Mouse (Mus musculus) intestine, embryonic 16.5 days (tissue): ENCODE results near the gene Tspan11. TPM values are rescaled to one million over a fixed set of nuclear protein-coding genes. Genes with fewer than 3 reads are reported as not detected.

Experiments
- ATAC-seq: fragments of 200-750 bp; cut with Nextera tagmentation; 2 replicates; pipeline ENCODE4 v1.8.0; 2017; ENCODE audit warnings: moderate TSS enrichment, moderate library complexity
- H3K27ac ChIP-seq: fragments of 300-500 bp; sonication (generic); 2 replicates; pipeline ENCODE4 v1.5.1; 2014; ENCODE audit warnings: mild to moderate bottlenecking, low read length
- H3K27me3 ChIP-seq: fragments of 300-500 bp; sonication (generic); replicated peaks from 2 replicates; pipeline ENCODE4 v1.6.1; 2014; ENCODE audit warnings: low read length, control low read depth, mixed read lengths; ENCODE audit not compliant: control insufficient read depth, insufficient read depth
- H3K36me3 ChIP-seq: fragments of 300-500 bp; sonication (generic); 2 replicates; pipeline ENCODE4 v1.6.1; 2014; ENCODE audit warnings: low read length, control low read depth; ENCODE audit not compliant: control insufficient read depth, insufficient read depth
- H3K4me1 ChIP-seq: fragments of 300-500 bp; sonication (generic); 2 replicates; pipeline ENCODE4 v1.6.1; 2014; ENCODE audit warnings: low read length, control low read depth, mixed read lengths; ENCODE audit not compliant: control insufficient read depth, insufficient read depth
- H3K4me2 ChIP-seq: fragments of 300-500 bp; sonication (generic); 2 replicates; pipeline ENCODE4 v1.6.1; 2014; ENCODE audit warnings: low read depth, low read length, control low read depth
- H3K4me3 ChIP-seq: fragments of 300-500 bp; sonication (generic); 2 replicates; pipeline ENCODE4 v1.5.1; 2014; ENCODE audit warnings: mild to moderate bottlenecking, low read length
- H3K9ac ChIP-seq: fragments of 300-500 bp; sonication (generic); 2 replicates; pipeline ENCODE4 v1.6.1; 2014; ENCODE audit warnings: low read depth, low read length
- H3K9me3 ChIP-seq: fragments of 300-500 bp; sonication (generic); 2 replicates; pipeline ENCODE4 v1.6.1; 2016; ENCODE audit warnings: low read length, control low read depth; ENCODE audit not compliant: control insufficient read depth
- WGBS: fragments of 180-500 bp; shearing (Covaris S2); extraction: QIAGEN DNeasy Blood & Tissue Kit; methylation state at CpG from one replicate; pipeline ENCODE4 v1.1.7; 2014; 5-methylcytosine and 5-hydroxymethylcytosine counted together
- polyA plus RNA-seq: library from polyadenylated mRNA; unstranded; fragments of >200 nt; fragmentation: Nextera tagmentation; extraction: Ambion mirVana; gene quantifications from 2 replicates; pipeline ENCODE4 v1.2.1, GENCODE M21; 2015

The Tspan11 gene
- polyA plus RNA-seq, 1 experiment from 2014 or later: 2.5 TPM

- Histone ChIP-seq H3K36me3 (no peaks in the 10 kb centered on the region), H3K27ac (no peak overlapping the region), H3K4me1 (no peaks in the 10 kb centered on the region), H3K4me2 (no peak overlapping the region), H3K27me3 (no peaks in the 10 kb centered on the region), H3K9me3 (no peaks in the 10 kb centered on the region), H3K9ac (no peak overlapping the region), H3K4me3 (no peak overlapping the region)
- 79% methylated on average over 6 of the region's 6 CpGs for WGBS
- ATAC-seq: no peak
Measured at GRCm38 (mm10) chr6:127919491-127919890, 32.1 kb downstream of the Tspan11 start.

- Histone ChIP-seq H3K4me1 (no peaks in the 10 kb centered on the region), H3K27me3 (no peaks in the 10 kb centered on the region), H3K4me3 (no peak overlapping the region), H3K36me3 (no peaks in the 10 kb centered on the region), H3K9me3 (no peaks in the 10 kb centered on the region), H3K27ac (no peak overlapping the region), H3K4me2 (no peak overlapping the region), H3K9ac (no peak overlapping the region)
- ATAC-seq: peak; percentile 46; the same call in 1 of the 2 replicates
- WGBS: 8% methylated on average over 8 of the region's 8 CpGs
Measured at GRCm38 (mm10) chr6:127920652-127921051, 33.3 kb downstream of the Tspan11 start.

GRCm38 (mm10) chr6:127921996-127922395, 34.6 kb downstream of the Tspan11 start:
- H3K9ac ChIP-seq: no peak overlapping the region
- H3K4me3 ChIP-seq: no peak overlapping the region
- no peaks in the 10 kb centered on the region for H3K9me3 ChIP-seq
- no peak overlapping the region for H3K27ac ChIP-seq
- H3K4me2 ChIP-seq: no peak overlapping the region
- no peaks in the 10 kb centered on the region for H3K4me1 ChIP-seq
- WGBS: 68% methylated on average over 9 of the region's 9 CpGs
- no peaks in the 10 kb centered on the region for H3K36me3 ChIP-seq
- no peak for ATAC-seq
- no peaks in the 10 kb centered on the region for H3K27me3 ChIP-seq

- H3K27ac ChIP-seq: no peak overlapping the region
- no peaks in the 10 kb centered on the region for H3K27me3 ChIP-seq
- WGBS: 84% methylated on average over 9 of the region's 9 CpGs
- no peaks in the 10 kb centered on the region for H3K9me3 ChIP-seq
- no peaks in the 10 kb centered on the region for H3K36me3 ChIP-seq
- no peak overlapping the region for H3K4me3 ChIP-seq
- H3K9ac ChIP-seq: no peak overlapping the region
- ATAC-seq: no peak
- H3K4me2 ChIP-seq: no peak overlapping the region
- no peaks in the 10 kb centered on the region for H3K4me1 ChIP-seq
Measured at GRCm38 (mm10) chr6:127923296-127923695, 35.9 kb downstream of the Tspan11 start.

GRCm38 (mm10) chr6:127924750-127925149, 37.4 kb downstream of the Tspan11 start:
- no peak overlapping the region for H3K27ac ChIP-seq
- H3K9me3 ChIP-seq: no peaks in the 10 kb centered on the region
- WGBS: 72% methylated on average over 6 of the region's 6 CpGs
- H3K9ac ChIP-seq: no peak overlapping the region
- no peak overlapping the region for H3K4me2 ChIP-seq
- ATAC-seq: no peak
- H3K36me3 ChIP-seq: no peaks in the 10 kb centered on the region
- H3K4me3 ChIP-seq: no peak overlapping the region
- H3K4me1 ChIP-seq: no peaks in the 10 kb centered on the region
- H3K27me3 ChIP-seq: no peaks in the 10 kb centered on the region

- H3K27me3 ChIP-seq: no peaks in the 10 kb centered on the region
- H3K9ac ChIP-seq: no peak overlapping the region
- no peak overlapping the region for H3K4me3 ChIP-seq
- no peaks in the 10 kb centered on the region for H3K4me1 ChIP-seq
- no peaks in the 10 kb centered on the region for H3K9me3 ChIP-seq
- no peak overlapping the region for H3K4me2 ChIP-seq
- 59% methylated on average over 9 of the region's 9 CpGs for WGBS
- H3K27ac ChIP-seq: no peak overlapping the region
- no peaks in the 10 kb centered on the region for H3K36me3 ChIP-seq
- ATAC-seq: no peak
Measured at GRCm38 (mm10) chr6:127925915-127926314, 38.5 kb downstream of the Tspan11 start.

- Histone ChIP-seq H3K9ac (no peak overlapping the region), H3K36me3 (no peaks in the 10 kb centered on the region), H3K4me2 (no peak overlapping the region), H3K27me3 (no peaks in the 10 kb centered on the region), H3K4me3 (no peak overlapping the region), H3K4me1 (peaks cover 10% of the 10 kb centered on the region; the same call in 1 of the 2 replicates), H3K9me3 (no peaks in the 10 kb centered on the region), H3K27ac (no peak overlapping the region)
- WGBS: 88% methylated on average over 5 of the region's 5 CpGs
- ATAC-seq: no peak
Measured at GRCm38 (mm10) chr6:127928682-127929081, 41.3 kb downstream of the Tspan11 start.

- WGBS: 31% methylated on average over 5 of the region's 5 CpGs
- peak; percentile 51 for ATAC-seq
- no peak overlapping the region for H3K9ac ChIP-seq
Measured at GRCm38 (mm10) chr6:127932697-127933096, 45.3 kb downstream of the Tspan11 start.

GRCm38 (mm10) chr6:127933841-127934240, 46.5 kb downstream of the Tspan11 start:
- no peaks in the 10 kb centered on the region for H3K9me3 ChIP-seq
- ATAC-seq: no peak
- H3K9ac ChIP-seq: no peak overlapping the region
- no peak overlapping the region for H3K27ac ChIP-seq
- no peaks in the 10 kb centered on the region for H3K36me3 ChIP-seq
- H3K27me3 ChIP-seq: no peaks in the 10 kb centered on the region
- WGBS: 90% methylated on average over 5 of the region's 5 CpGs
- H3K4me3 ChIP-seq: no peak overlapping the region
- no peak overlapping the region for H3K4me2 ChIP-seq
- H3K4me1 ChIP-seq: peaks cover 10% of the 10 kb centered on the region; the same call in 1 of the 2 replicates

More at GRCm38 (mm10) chr6:127932697-127933096, 45.3 kb downstream of the Tspan11 start:
- Histone ChIP-seq H3K36me3 (no peaks in the 10 kb centered on the region), H3K27me3 (no peaks in the 10 kb centered on the region), H3K4me2 (no peak overlapping the region), H3K4me1 (peaks cover 10% of the 10 kb centered on the region; the same call in 1 of the 2 replicates), H3K27ac (no peak overlapping the region), H3K4me3 (no peak overlapping the region), H3K9me3 (no peaks in the 10 kb centered on the region)

GRCm38 (mm10) chr6:127935105-127935504, 47.7 kb downstream of the Tspan11 start:
- H3K9me3 ChIP-seq: no peaks in the 10 kb centered on the region

More at GRCm38 (mm10) chr6:127935105-127935504, 47.7 kb downstream of the Tspan11 start:
- 71% methylated on average over 3 of the region's 3 CpGs for WGBS
- Histone ChIP-seq H3K27ac (no peak overlapping the region), H3K9ac (no peak overlapping the region), H3K4me3 (no peak overlapping the region), H3K4me1 (peaks cover 10% of the 10 kb centered on the region; the same call in 1 of the 2 replicates), H3K36me3 (no peaks in the 10 kb centered on the region), H3K4me2 (no peak overlapping the region), H3K27me3 (no peaks in the 10 kb centered on the region)
- peak; percentile 63 for ATAC-seq
